Mouse (Mus musculus) splenic B cell, adult 2 months (primary cell): ENCODE measurements around the gene Spats1.
A peak's percentile ranks its signal among the peaks of the same experiment; 100 is the strongest.
"Not testable (repeated sequence)": the region's sequence is repeated elsewhere in the genome, so short reads cannot be mapped to it uniquely, and the experiment has no call there.

Experiments used
- DNase-seq: peaks from one replicate; pipeline ENCODE4 v3.0.0-alpha.2; 2011; ENCODE audit warnings: low read depth, low spot score
- H3K27me3 ChIP-seq: 2 replicates; pipeline ENCODE4 v1.6.1; 2012; ENCODE audit warnings: mild to moderate bottlenecking, low read length, moderate library complexity, mixed read lengths; ENCODE audit not compliant: control insufficient read depth, poor library complexity, insufficient read depth, severe bottlenecking
- H3K36me3 ChIP-seq: 2 replicates; pipeline ENCODE4 v1.6.1; 2012; ENCODE audit warnings: mild to moderate bottlenecking, low read length, moderate library complexity, mixed read lengths; ENCODE audit not compliant: control insufficient read depth, poor library complexity, insufficient read depth, severe bottlenecking

The Spats1 gene

GRCm38 (mm10) chr17:45473667-45474066 lies 1.5 kb downstream of the Spats1 start:
- Histone ChIP-seq H3K27me3 (no peaks in the 10 kb centered on the region; the same call in 1 of the 2 replicates), H3K36me3 (no peaks in the 10 kb centered on the region)
- no peak for DNase-seq

- Histone ChIP-seq H3K36me3 (no peaks in the 10 kb centered on the region), H3K27me3 (no peaks in the 10 kb centered on the region; the same call in 1 of the 2 replicates)
- no peak for DNase-seq
These were observed 4.5 kb downstream of the Spats1 start for GRCm38 (mm10) chr17:45470726-45471125.

GRCm38 (mm10) chr17:45468302-45468701 lies 6.9 kb downstream of the Spats1 start:
- no peaks in the 10 kb centered on the region for H3K27me3 ChIP-seq
- no peak for DNase-seq
- H3K36me3 ChIP-seq: no peaks in the 10 kb centered on the region

GRCm38 (mm10) chr17:45466701-45467100 lies 8.5 kb downstream of the Spats1 start:
- no peaks in the 10 kb centered on the region for H3K36me3 ChIP-seq
- DNase-seq: no peak
- H3K27me3 ChIP-seq: no peaks in the 10 kb centered on the region

GRCm38 (mm10) chr17:45464255-45464654 lies 11.0 kb downstream of the Spats1 start:
- Histone ChIP-seq H3K36me3 (no peaks in the 10 kb centered on the region), H3K27me3 (no peaks in the 10 kb centered on the region)
- DNase-seq: no peak

- H3K27me3 ChIP-seq: no peaks in the 10 kb centered on the region
- H3K36me3 ChIP-seq: no peaks in the 10 kb centered on the region
- DNase-seq: no peak
These were observed 12.7 kb downstream of the Spats1 start for GRCm38 (mm10) chr17:45462506-45462905.

GRCm38 (mm10) chr17:45459062-45459461 lies 16.2 kb downstream of the Spats1 start:
- Histone ChIP-seq H3K27me3 (no peaks in the 10 kb centered on the region), H3K36me3 (no peaks in the 10 kb centered on the region)
- no peak for DNase-seq

- H3K27me3 ChIP-seq: no peaks in the 10 kb centered on the region
- no peak for DNase-seq
- no peaks in the 10 kb centered on the region for H3K36me3 ChIP-seq
These were observed 16.7 kb downstream of the Spats1 start for GRCm38 (mm10) chr17:45458516-45458915.

GRCm38 (mm10) chr17:45457487-45457886 lies 17.7 kb downstream of the Spats1 start:
- no peak for DNase-seq
- H3K36me3 ChIP-seq: no peaks in the 10 kb centered on the region
- H3K27me3 ChIP-seq: no peaks in the 10 kb centered on the region

GRCm38 (mm10) chr17:45456260-45457152 lies 18.7 kb downstream of the Spats1 start:
- Histone ChIP-seq H3K36me3 (no peaks in the 10 kb centered on the region), H3K27me3 (no peaks in the 10 kb centered on the region)
- no peak for DNase-seq

- not testable (repeated sequence) for H3K27me3 ChIP-seq, H3K36me3 ChIP-seq, DNase-seq
These were observed 19.4 kb downstream of the Spats1 start for GRCm38 (mm10) chr17:45455783-45456182.

- DNase-seq: no peak
- H3K27me3 ChIP-seq: no peaks in the 10 kb centered on the region
- no peaks in the 10 kb centered on the region for H3K36me3 ChIP-seq
These were observed 20.4 kb downstream of the Spats1 start for GRCm38 (mm10) chr17:45454794-45455193.

- Histone ChIP-seq H3K36me3 (no peaks in the 10 kb centered on the region), H3K27me3 (no peaks in the 10 kb centered on the region)
- DNase-seq: no peak
These were observed 22.9 kb downstream of the Spats1 start for GRCm38 (mm10) chr17:45452271-45452670.

- H3K27me3 ChIP-seq: no peaks in the 10 kb centered on the region
- no peaks in the 10 kb centered on the region for H3K36me3 ChIP-seq
- peak; percentile 42 for DNase-seq
These were observed 25.1 kb downstream of the Spats1 start for GRCm38 (mm10) chr17:45450153-45450552.

- DNase-seq: no peak
- no peaks in the 10 kb centered on the region for H3K27me3 ChIP-seq
- no peaks in the 10 kb centered on the region for H3K36me3 ChIP-seq
These were observed 25.6 kb downstream of the Spats1 start for GRCm38 (mm10) chr17:45449586-45449985.
